Mouse (Mus musculus): ENCODE results near the gene Bpi.

Bpi gene

DNA sequence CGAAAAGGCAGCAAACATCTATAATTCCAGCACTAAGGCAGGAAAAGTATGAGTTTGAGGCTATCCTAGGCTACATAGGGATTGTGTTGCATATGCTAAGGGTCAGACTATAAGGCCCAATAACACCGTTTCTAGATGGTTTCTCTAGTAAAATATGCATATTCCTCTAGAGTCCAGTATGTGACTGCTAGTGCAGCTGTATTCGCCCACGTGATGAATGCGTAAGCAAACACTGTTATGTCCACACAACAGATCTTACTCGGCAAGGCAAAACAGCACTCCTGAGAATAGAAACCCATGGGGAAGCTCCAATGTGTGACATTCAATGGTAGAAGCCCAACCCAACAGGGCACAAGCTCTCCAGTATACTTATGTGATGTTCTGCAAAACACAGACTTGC lies 10.0 kb upstream of the Bpi start:
- TF ChIP-seq CTCF (conservative IDR thresholded peaks at IDR 0.05; ENCODE audit: low read length) (no peak), NANOG (IDR thresholded peaks at IDR 0.05; ENCODE audit: borderline replicate concordance, low read length) (no peak), POU5F1 (IDR thresholded peaks at IDR 0.05; ENCODE audit: borderline replicate concordance, low read length) (no peak)
- H3K4me1 ChIP-seq (replicated peaks; ENCODE audit: low read depth, low read length) = no peaks in the 10 kb centered on the region
- H3K36me3 ChIP-seq (ENCODE audit: insufficient read depth, low read length) = no peaks in the 10 kb centered on the region
- no peaks in the 10 kb centered on the region for H3K9me3 ChIP-seq (ENCODE audit: low read length)
- peaks cover 19% of the 10 kb centered on the region for H3K27me3 ChIP-seq (ENCODE audit: insufficient read depth, low read length)
- H3K4me3 ChIP-seq (replicated peaks; ENCODE audit: low read length) = no peak overlapping the region

DNA sequence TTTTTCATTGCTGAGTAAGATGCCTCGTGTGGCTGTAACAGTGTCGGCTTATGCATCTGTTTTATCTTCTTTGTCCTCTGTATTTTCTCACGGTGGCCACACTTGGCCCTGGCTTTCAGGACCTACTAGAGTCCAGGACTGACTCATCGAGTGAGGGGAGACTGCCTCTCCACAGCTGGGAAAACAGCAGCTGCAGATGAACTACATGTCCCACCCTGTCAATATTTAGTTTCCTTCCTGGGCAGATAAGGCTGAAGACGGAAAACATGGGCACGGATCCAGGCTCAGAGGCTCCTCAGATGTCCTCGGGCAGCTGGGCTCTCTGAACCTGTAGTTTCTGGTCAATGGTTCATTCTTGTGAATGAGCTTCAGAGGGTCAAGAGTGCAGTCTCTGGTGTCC lies 9.6 kb upstream of the Bpi start:
- TF ChIP-seq POU5F1 (IDR thresholded peaks at IDR 0.05; ENCODE audit: borderline replicate concordance, low read length) = no peak
- TF ChIP-seq NANOG (IDR thresholded peaks at IDR 0.05; ENCODE audit: borderline replicate concordance, low read length) = no peak
- TF ChIP-seq CTCF (conservative IDR thresholded peaks at IDR 0.05; ENCODE audit: low read length) = no peak

DNA sequence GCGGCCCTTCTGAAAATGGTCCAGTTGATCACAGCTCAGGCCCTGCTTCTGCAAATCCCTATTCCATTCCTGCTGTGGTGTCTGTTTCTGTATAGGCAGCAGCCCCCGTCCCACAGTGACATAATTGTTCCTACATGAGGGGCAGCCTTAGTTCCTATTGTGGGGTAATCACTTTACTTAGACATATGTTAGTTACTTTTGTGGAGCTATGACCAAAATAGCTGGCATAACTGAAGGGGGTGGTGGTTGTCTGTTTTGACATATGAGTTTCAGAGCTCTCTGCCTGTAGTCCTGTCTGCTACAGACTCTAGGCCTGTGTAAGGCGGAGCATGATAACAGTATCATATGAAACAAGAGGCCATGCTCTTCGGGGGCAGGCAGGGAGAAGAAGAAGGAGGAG lies 7.3 kb upstream of the Bpi start:
- Histone ChIP-seq H3K36me3 (ENCODE audit: insufficient read depth, low read length) (no peaks in the 10 kb centered on the region), H3K4me1 (replicated peaks; ENCODE audit: low read depth, low read length) (no peaks in the 10 kb centered on the region), H3K27me3 (ENCODE audit: insufficient read depth, low read length) (peaks cover 15% of the 10 kb centered on the region), H3K9me3 (ENCODE audit: low read length) (no peaks in the 10 kb centered on the region), H3K4me3 (replicated peaks; ENCODE audit: low read length) (no peak overlapping the region)
- TF ChIP-seq POU5F1 (IDR thresholded peaks at IDR 0.05; ENCODE audit: borderline replicate concordance, low read length) = no peak
- TF ChIP-seq NANOG (IDR thresholded peaks at IDR 0.05; ENCODE audit: borderline replicate concordance, low read length) = no peak
- no peak for TF ChIP-seq CTCF (conservative IDR thresholded peaks at IDR 0.05; ENCODE audit: low read length)

More for the DNA sequence above, 9.6 kb upstream of the Bpi start:
- no peaks in the 10 kb centered on the region for H3K4me1 ChIP-seq (replicated peaks; ENCODE audit: low read depth, low read length)
- no peaks in the 10 kb centered on the region for H3K9me3 ChIP-seq (ENCODE audit: low read length)
- H3K4me3 ChIP-seq (replicated peaks; ENCODE audit: low read length) = no peak overlapping the region
- no peaks in the 10 kb centered on the region for H3K36me3 ChIP-seq (ENCODE audit: insufficient read depth, low read length)
- H3K27me3 ChIP-seq (ENCODE audit: insufficient read depth, low read length) = peaks cover 18% of the 10 kb centered on the region

DNA sequence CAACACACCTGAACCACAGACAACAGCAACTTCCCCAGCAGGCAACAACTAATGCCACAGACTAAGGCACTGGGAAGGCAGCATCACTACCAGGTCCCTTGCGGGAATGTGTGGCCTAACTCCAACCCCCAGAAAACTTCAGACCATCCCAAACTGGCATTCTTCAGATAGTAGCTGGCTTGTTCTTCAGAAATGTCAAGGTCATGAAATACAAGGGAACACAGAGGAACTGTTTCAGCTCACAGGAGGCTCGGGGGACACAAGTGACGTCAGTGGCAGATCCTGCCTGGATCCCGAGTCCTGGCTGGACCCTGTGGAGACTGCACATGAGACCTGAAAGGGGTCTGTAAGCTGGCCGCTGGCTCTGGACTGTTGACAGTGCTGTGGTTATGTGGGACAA lies 4.1 kb upstream of the Bpi start:
- Histone ChIP-seq H3K4me3 (replicated peaks; ENCODE audit: low read length) (no peak overlapping the region), H3K36me3 (ENCODE audit: insufficient read depth, low read length) (no peaks in the 10 kb centered on the region), H3K27me3 (ENCODE audit: insufficient read depth, low read length) (peaks cover 13% of the 10 kb centered on the region; the same call in 1 of the 2 replicates), H3K4me1 (replicated peaks; ENCODE audit: low read depth, low read length) (peaks cover 23% of the 10 kb centered on the region), H3K9me3 (ENCODE audit: low read length) (no peaks in the 10 kb centered on the region)
- TF ChIP-seq POU5F1 (IDR thresholded peaks at IDR 0.05; ENCODE audit: borderline replicate concordance, low read length) (no peak), CTCF (conservative IDR thresholded peaks at IDR 0.05; ENCODE audit: low read length) (no peak), NANOG (IDR thresholded peaks at IDR 0.05; ENCODE audit: borderline replicate concordance, low read length) (no peak)

DNA sequence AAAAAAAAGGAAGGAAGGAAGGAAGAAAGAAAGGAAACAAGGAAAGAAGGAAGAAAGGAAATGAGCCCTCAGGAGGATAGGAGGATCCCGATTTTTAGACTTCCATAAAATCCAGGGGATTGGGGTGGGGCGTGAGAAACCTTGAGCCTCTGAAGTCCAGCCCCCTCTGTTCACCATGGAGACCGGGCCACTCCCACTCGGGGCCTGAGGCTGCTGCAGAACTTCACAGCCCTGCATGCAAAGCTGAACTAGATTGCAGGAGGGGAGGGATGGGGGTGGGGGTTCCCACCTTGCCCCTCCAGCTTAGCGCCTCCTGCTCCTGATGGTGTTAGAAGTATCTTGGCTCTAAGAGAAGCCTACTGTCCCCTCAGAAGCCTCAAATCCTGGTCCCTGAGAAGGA lies 1.0 kb upstream of the Bpi start:
- TF ChIP-seq NANOG (IDR thresholded peaks at IDR 0.05; ENCODE audit: borderline replicate concordance, low read length) (no peak), POU5F1 (IDR thresholded peaks at IDR 0.05; ENCODE audit: borderline replicate concordance, low read length) (no peak)
- Histone ChIP-seq H3K27me3 (ENCODE audit: insufficient read depth, low read length) (peaks cover 29% of the 10 kb centered on the region), H3K4me1 (replicated peaks; ENCODE audit: low read depth, low read length) (peaks cover 23% of the 10 kb centered on the region), H3K4me3 (replicated peaks; ENCODE audit: low read length) (no peak overlapping the region), H3K9me3 (ENCODE audit: low read length) (no peaks in the 10 kb centered on the region), H3K36me3 (ENCODE audit: insufficient read depth, low read length) (no peaks in the 10 kb centered on the region)

DNA sequence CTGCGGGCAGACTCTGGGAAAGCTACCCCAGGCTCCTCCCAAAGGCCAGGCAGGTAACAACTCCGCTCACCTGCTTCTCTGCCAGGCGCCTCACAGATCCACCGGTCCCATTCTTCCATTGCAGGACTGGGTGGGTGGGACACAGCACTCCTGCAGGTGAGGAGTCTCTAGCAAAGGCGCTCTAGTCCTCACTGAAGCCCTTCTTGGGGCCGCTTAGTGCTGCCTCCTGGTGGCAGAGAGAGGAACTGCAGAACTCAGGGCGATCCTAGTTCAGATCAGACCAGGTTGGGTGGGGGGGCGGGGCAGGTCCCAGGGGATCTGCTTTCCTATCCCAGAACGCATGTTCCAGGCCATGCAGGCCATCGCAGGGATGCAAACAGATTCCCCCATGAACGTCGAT lies 887 bp downstream of the Bpi start:
- Histone ChIP-seq H3K4me3 (replicated peaks; ENCODE audit: low read length) (peak overlapping the region; percentile 60), H3K36me3 (ENCODE audit: insufficient read depth, low read length) (no peaks in the 10 kb centered on the region), H3K9me3 (ENCODE audit: low read length) (no peaks in the 10 kb centered on the region)

DNA sequence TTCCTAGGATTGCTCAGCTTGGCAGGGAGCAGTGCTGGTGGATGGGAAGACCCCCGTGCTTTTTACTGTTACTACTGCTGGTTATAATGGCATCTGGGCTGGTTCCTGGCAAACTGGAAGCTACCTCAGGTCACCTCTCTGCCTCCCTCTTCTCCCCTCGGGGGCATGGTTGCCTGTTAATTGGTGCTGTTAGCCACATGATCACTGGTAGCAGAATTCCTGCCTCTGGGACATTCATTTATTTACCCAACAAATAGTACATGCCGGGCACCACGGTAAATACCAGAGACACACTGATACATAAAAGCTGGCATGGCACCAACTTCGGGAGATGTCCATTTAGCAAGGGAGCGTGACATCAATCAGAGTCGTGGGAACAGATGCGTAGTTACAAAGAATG lies 1.6 kb downstream of the Bpi start:
- H3K4me1 ChIP-seq (replicated peaks; ENCODE audit: low read depth, low read length) = peaks cover 40% of the 10 kb centered on the region
- no peaks in the 10 kb centered on the region for H3K9me3 ChIP-seq (ENCODE audit: low read length)
- H3K27me3 ChIP-seq (ENCODE audit: insufficient read depth, low read length) = peaks cover 29% of the 10 kb centered on the region
- H3K4me3 ChIP-seq (replicated peaks; ENCODE audit: low read length) = no peak overlapping the region
- H3K36me3 ChIP-seq (ENCODE audit: insufficient read depth, low read length) = no peaks in the 10 kb centered on the region
- TF ChIP-seq NANOG (IDR thresholded peaks at IDR 0.05; ENCODE audit: borderline replicate concordance, low read length) (no peak), CTCF (conservative IDR thresholded peaks at IDR 0.05; ENCODE audit: low read length) (no peak), POU5F1 (IDR thresholded peaks at IDR 0.05; ENCODE audit: borderline replicate concordance, low read length) (no peak)

More for the DNA sequence above, 887 bp downstream of the Bpi start:
- TF ChIP-seq NANOG (IDR thresholded peaks at IDR 0.05; ENCODE audit: borderline replicate concordance, low read length) (no peak), POU5F1 (IDR thresholded peaks at IDR 0.05; ENCODE audit: borderline replicate concordance, low read length) (no peak), CTCF (conservative IDR thresholded peaks at IDR 0.05; ENCODE audit: low read length) (peak; percentile 66)
- H3K27me3 ChIP-seq (ENCODE audit: insufficient read depth, low read length) = peaks cover 29% of the 10 kb centered on the region
- peaks cover 37% of the 10 kb centered on the region for H3K4me1 ChIP-seq (replicated peaks; ENCODE audit: low read depth, low read length)

DNA sequence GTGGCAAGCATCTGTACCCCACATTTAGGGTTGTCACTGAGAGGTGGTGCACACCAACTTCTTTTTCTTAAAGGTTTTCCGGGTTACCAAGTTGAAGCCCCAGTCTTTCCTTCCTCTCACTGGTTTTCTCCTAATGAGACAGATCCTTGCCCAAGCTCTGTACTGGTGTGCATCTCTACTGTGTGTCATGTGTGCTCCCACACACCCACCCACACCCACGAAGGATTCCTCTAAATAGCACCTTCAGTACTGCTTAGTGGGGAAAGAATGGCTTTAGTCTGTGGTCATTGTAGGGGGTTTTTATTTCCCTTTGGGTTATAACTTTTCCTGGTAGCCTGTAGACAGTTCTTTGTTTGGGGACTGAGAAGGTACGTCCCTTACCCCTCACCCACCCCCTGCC lies 7.0 kb downstream of the Bpi start:
- no peak for TF ChIP-seq CTCF (conservative IDR thresholded peaks at IDR 0.05; ENCODE audit: low read length)
- no peak for TF ChIP-seq NANOG (IDR thresholded peaks at IDR 0.05; ENCODE audit: borderline replicate concordance, low read length)
- TF ChIP-seq POU5F1 (IDR thresholded peaks at IDR 0.05; ENCODE audit: borderline replicate concordance, low read length) = no peak
- H3K36me3 ChIP-seq (ENCODE audit: insufficient read depth, low read length) = no peaks in the 10 kb centered on the region
- peaks cover 15% of the 10 kb centered on the region for H3K27me3 ChIP-seq (ENCODE audit: insufficient read depth, low read length)
- no peak overlapping the region for H3K4me3 ChIP-seq (replicated peaks; ENCODE audit: low read length)
- peaks cover 17% of the 10 kb centered on the region for H3K4me1 ChIP-seq (replicated peaks; ENCODE audit: low read depth, low read length)
- H3K9me3 ChIP-seq (ENCODE audit: low read length) = no peaks in the 10 kb centered on the region

DNA sequence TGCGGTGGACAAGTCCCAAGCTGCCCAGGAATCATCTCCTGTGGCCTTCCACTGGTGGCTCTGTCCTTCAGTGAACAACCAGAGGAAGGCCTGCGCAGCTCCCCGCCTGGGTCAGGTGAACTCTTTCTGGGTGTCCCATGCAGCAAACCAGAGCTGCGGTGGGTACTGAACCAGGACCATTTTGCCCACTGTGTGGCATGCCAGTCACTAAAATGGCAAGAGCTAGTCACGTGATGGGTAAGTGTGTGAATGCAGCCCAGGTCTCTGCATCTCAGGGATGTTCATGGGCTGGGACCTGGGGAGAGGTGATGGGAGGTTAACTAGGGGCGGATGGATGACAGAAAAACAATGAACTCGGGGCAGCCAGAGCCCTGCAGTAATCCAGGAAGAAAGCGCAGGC lies 12.1 kb downstream of the Bpi start:
- H3K27me3 ChIP-seq (ENCODE audit: insufficient read depth, low read length) = peaks cover 5% of the 10 kb centered on the region; the same call in 1 of the 2 replicates

More for the DNA sequence above, 12.1 kb downstream of the Bpi start:
- H3K9me3 ChIP-seq (ENCODE audit: low read length) = no peaks in the 10 kb centered on the region
- H3K4me1 ChIP-seq (replicated peaks; ENCODE audit: low read depth, low read length) = peaks cover 12% of the 10 kb centered on the region; the same call in 1 of the 2 replicates
- no peaks in the 10 kb centered on the region for H3K36me3 ChIP-seq (ENCODE audit: insufficient read depth, low read length)
- TF ChIP-seq POU5F1 (IDR thresholded peaks at IDR 0.05; ENCODE audit: borderline replicate concordance, low read length) = no peak
- no peak for TF ChIP-seq CTCF (conservative IDR thresholded peaks at IDR 0.05; ENCODE audit: low read length)
- no peak for TF ChIP-seq NANOG (IDR thresholded peaks at IDR 0.05; ENCODE audit: borderline replicate concordance, low read length)
- no peak overlapping the region for H3K4me3 ChIP-seq (replicated peaks; ENCODE audit: low read length)

All from E14TG2a.4 (cell line).